Mouse (Mus musculus) spleen, adult 12 weeks (tissue): ENCODE measurements around the gene Cabp2.
A peak's percentile ranks its signal among the peaks of the same experiment; 100 is the strongest.
"Not testable (repeated sequence)": the region's sequence is repeated elsewhere in the genome, so short reads cannot be mapped to it uniquely, and the experiment has no call there.

ENCODE experiments used
- DNase-seq: peaks from one replicate; pipeline ENCODE4 v3.0.0; 2022; ENCODE audit warnings: low spot score

The Cabp2 gene

GRCm38 (mm10) chr19:4102049-4102448 is 20.7 kb downstream of the Cabp2 start:
- no peak for DNase-seq

DNA sequence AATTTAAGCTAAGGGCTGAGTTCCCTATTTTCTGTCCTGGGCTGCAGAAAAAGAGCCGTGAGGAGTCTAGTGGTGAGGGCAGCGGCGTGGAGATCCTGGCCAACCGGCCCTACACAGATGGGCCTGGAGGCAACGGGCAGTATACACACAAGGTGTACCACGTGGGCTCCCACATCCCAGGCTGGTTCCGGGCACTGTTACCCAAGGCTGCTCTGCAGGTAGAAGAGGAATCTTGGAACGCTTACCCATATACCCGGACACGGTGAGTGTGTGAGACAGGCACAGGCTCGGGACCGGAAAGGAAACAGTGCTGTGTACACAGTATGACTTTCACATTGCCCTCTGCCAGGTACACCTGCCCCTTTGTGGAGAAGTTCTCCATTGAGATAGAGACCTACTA is 21.2 kb downstream of the Cabp2 start:
- DNase-seq: no peak

DNA sequence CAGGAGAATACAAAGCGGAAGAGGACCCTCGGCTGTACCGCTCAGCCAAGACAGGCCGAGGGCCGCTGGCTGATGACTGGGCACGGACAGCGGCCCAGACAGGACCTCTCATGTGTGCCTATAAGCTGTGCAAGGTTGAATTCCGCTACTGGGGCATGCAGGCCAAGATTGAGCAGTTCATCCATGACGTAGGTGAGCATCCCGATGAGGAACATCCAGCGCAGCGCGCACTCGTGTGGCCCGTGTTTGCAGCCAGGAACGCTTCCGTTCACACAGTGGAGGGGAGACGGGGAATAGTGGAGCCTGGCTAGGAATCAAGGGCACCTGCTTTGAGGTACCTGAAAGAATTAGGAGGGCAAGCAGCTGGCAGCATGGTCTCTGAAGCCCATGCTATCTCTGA is 21.9 kb downstream of the Cabp2 start:
- no peak for DNase-seq

DNA sequence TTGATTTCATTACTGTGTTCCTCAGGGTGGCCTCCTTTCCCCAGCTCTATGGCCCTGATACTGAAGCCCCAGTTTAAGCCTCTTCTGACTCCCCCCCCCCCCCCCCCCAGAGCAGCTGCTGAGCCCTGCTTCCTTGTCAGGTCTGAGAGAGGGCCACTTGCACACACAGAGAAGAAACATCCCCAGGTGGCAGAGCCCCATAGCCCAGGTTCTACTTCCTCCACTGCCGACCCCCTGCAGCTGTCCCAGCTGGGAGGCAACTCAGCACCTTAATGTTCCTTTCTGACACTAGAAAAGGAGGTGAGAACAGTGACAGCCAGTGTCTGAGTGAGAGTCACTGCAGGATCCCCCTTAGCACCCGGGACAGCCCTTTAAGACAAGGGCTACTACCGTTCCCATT is 22.4 kb downstream of the Cabp2 start:
- no peak for DNase-seq

DNA sequence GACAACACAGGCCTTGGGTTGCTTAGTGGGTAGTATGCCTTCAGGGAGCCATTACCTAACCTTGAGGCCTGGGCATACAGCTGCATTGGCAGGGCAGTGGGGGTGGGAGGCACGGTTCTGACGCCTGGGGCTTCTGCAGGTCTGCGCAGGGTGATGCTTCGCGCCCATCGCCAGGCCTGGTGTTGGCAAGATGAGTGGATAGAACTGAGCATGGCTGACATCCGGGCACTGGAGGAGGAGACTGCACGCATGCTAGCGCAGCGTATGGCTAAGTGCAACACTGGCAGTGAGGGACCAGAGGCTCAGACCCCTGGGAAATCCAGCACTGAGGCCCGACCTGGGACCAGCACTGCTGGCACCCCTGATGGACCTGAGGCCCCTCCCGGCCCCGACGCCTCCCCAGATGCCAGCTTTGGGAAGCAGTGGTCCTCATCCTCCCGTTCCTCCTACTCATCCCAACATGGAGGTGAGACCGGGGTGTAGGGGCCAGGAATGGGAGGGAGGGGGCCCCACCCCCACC is 23.4 kb downstream of the Cabp2 start:
- DNase-seq: no peak

GRCm38 (mm10) chr19:4106654-4107053 is 25.3 kb downstream of the Cabp2 start:
- no peak for DNase-seq

GRCm38 (mm10) chr19:4108535-4108934 is 27.2 kb downstream of the Cabp2 start:
- DNase-seq: no peak

DNA sequence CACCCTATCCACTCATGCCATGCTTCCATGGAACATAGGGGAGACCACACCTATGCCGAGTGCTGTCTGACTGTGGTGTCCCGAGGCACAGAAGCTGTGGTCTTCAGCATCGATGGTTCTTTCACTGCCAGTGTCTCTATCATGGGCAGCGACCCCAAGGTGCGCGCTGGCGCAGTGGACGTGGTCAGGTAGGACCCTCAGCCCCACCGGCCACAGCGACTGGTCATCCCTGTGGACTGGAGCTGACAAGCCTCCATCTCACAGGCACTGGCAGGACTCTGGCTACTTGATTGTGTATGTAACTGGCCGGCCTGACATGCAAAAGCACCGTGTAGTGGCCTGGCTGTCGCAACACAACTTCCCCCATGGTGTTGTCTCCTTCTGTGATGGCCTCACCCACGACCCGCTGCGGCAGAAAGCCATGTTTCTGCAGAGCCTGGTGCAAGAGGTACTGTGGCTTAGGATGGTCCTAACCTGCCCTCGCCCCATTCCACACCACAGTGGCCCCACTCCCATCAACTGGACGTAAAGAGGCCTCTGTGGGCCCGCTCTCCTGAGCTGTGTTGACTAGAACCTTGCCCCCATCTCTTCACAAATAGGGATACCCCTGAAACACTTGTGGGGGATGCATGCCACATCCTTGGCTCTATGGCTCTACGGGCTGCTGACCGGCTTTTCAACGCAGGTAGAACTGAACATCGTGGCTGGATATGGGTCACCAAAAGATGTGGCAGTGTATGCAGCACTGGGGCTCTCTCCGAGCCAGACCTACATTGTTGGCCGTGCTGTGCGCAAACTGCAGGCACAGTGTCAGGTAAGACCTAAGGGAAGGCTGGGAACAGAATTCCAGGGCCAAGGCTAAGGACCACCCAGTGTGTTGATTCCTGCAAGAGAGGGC is 30.9 kb downstream of the Cabp2 start:
- DNase-seq: no peak

- peak; percentile 85 for DNase-seq
Measured at GRCm38 (mm10) chr19:4113186-4113805, 31.9 kb downstream of the Cabp2 start.

DNA sequence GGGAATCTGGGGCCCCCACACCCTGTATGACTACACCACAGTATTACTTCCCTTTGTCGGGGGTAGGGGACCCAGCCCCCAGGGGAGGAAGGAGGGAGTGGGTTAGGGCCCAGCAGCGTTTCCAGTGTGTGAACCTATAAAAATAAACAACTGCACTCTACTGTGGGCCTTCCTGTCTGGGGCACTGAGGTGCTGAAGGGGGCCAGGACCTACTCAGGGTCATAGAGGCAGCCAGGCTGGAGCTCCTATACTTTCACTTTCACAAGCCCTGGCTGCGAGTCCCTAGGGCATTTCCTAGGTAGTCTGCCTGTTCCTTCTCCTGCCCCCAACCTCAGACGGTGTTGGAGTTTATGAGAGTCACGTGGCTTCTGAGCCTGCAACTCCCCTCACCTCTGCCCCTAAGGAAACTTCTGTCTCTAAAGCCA is 32.4 kb downstream of the Cabp2 start:
- DNase-seq: peak; percentile 53

DNA sequence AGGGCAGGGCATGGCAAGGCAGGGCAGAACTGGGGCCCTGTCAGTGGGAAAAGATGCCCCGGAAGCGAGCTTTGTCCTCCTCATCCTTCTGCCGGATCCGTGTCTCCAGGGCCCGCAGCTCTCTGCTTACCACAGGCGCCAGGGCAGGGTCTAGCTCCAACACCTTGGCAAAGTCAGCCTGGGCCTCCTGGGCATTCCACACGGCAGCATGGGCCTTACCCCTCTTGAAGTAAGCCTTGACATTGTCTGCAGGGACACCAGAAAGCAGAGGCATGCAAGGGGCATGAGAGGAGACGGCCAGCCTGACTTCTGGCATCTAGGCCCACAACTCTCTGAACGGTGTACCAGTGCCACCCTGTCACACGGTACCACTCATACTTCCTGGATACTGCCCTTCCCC is 33.2 kb downstream of the Cabp2 start:
- DNase-seq: no peak

- no peak for DNase-seq
Measured at GRCm38 (mm10) chr19:4115144-4115543, 33.8 kb downstream of the Cabp2 start.

DNA sequence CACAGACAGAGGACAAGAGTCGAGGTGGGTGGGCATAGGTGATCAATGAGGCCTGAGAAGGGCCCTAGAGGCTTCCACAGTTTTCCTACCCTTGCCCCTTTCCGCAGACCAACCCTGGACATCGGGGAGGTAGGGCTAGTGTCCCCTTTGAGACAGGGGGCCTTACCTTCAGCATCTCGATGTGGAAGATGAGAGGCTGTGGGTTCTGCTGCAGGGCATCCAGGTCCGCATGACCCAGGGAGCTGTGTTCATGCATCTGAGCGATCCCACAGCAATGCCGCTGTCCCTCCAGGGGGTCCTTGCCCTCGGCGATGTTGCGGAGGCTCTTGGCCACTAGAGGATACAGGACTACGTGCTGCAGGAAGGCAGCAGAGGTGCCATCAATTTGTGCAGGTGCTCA is 34.4 kb downstream of the Cabp2 start:
- DNase-seq: no peak

- no peak for DNase-seq
Measured at GRCm38 (mm10) chr19:4117006-4117405, 35.6 kb downstream of the Cabp2 start.

DNA sequence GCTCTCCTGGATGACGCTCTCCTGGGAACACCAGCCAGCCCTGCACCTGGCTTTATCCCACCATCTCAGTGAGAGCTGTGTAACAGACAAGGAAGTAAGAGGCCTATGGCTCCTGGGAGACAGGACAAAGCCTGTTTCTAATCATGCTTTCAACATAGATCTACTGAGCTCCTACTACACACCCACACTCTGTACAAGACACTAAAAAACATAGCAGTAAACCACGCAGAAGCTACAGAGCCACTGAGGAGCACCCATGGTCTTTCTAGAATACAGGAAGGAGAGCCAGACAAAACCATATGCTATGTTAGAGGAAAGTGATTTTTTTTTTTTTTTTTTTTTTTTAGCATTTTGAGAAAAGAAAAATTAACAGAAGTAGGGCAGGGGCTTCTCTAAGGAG is 37.0 kb downstream of the Cabp2 start:
- DNase-seq: no peak

GRCm38 (mm10) chr19:4119716-4120487 is 38.5 kb downstream of the Cabp2 start:
- DNase-seq: no peak

DNA sequence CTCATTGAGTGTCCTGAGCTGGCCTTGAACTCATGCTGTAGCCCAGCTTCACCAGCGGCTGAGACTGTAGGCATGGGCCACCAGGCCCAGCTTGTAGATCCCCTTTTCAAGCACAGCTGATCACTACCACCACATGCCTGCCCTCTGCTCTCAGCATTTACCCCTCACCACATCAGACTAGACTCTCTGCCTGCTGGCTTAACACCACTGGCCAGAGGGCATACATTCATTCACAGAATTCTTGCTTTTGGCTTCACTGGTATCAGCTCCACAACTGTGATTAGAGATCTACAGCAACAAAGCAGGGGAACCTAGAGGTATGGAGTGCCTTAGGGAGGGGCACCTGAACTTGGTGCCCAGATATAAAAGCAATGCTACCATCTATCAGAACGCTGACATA is 39.1 kb downstream of the Cabp2 start:
- DNase-seq: no peak

DNA sequence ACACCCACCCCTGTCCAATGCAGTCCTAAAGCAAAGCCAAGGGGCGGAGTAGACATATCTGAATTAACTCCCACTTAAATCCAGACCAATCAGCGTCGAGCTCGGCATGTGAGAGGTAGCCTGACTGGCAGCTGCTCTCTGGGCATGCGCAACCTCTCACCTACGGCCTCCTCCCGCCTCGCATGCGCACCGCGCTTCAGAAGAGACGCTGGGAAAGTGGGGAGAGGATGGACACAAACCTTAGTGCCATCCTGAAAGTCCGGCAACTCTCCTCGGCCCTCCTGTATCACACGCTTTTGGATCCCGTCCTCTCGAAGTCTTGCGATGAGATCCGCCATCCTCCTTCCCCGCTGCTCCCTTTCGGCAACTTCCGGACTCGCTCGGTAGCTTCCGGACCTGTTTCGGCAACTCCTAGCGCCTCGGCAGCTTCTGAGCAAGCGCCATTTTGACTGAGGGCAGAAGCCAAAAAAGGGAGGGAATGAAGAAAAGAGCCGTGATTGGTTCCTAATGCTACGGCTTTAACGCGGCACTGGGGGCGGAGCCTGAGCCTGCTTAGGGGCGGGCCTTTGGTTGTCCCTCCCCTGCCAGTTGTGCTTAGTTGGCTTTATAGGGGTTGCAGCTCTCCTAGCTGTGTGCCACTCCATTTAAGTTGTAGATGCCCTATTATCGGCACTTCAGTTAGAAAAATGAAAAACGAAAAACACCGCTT is 39.9 kb downstream of the Cabp2 start:
- DNase-seq: peak; percentile 96

GRCm38 (mm10) chr19:4121896-4122295 is 40.5 kb downstream of the Cabp2 start:
- DNase-seq: not testable (repeated sequence)

DNA sequence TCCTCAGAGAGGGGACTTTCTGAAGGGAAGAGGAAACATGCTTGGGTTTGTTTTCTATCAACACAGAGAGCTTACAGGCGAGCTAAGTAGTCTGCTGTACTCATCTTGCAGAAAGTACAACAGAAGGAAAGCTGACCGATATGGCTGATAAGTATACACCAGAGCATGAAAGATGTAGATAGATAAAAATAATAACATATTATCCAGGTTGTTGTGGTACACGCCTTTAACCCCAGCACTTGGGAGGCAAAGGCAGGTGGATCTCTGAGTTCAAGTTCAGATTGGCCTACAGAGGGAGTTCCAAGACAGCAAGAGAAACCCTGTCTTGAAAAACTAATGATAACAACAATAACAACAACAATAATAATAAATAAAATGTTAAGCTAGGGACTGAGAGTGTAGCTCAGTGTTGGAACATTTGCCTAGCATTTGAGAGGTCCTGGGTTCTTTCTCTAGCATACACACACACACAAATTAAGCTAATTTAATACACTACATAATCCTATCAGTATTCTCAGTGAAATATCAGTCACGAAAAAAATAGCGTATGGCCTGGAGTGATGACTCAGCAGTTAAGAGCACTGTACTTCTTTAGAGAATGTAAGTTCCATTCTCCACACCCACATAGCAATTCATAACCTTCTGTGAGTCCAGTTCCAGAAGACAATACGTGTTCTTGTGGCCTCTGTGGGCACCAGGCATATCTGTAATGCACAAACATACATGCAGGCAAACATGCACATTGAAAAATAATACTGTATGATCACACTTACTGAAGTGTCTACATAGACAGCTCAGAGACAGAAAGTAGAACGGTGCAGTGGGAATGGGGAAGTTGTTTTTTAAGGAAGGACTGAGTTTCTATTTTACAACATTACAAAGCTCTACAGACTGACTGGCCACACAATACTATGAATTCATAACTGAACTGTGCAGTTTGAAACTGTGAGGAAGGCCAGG is 41.3 kb downstream of the Cabp2 start:
- no peak for DNase-seq

- DNase-seq: no peak
Measured at GRCm38 (mm10) chr19:4124432-4124831, 43.1 kb downstream of the Cabp2 start.
